Mouse (Mus musculus) cerebellum, adult 2 months (tissue): ENCODE measurements around the gene Olig2.

Source experiments
- CTCF ChIP-seq: fragments of 200-500 bp; IDR thresholded peaks from 2 replicates; pipeline ENCODE4 v1.5.1; 2011; ENCODE audit warnings: low read depth, mild to moderate bottlenecking, control low read depth, low read length, moderate library complexity, borderline replicate concordance; ENCODE audit not compliant: insufficient read depth
- POLR2A ChIP-seq: fragments of 200-500 bp; IDR thresholded peaks from 2 replicates; pipeline ENCODE4 v1.6.1; 2011; ENCODE audit warnings: low read length, control low read depth, borderline replicate concordance; ENCODE audit not compliant: insufficient read depth

- no peak for TF ChIP-seq CTCF
- no peak for TF ChIP-seq POLR2A
These were observed 7.3 kb upstream of the Olig2 start for GRCm38 (mm10) chr16:91217948-91218347.
